In the genomic region with DNA sequence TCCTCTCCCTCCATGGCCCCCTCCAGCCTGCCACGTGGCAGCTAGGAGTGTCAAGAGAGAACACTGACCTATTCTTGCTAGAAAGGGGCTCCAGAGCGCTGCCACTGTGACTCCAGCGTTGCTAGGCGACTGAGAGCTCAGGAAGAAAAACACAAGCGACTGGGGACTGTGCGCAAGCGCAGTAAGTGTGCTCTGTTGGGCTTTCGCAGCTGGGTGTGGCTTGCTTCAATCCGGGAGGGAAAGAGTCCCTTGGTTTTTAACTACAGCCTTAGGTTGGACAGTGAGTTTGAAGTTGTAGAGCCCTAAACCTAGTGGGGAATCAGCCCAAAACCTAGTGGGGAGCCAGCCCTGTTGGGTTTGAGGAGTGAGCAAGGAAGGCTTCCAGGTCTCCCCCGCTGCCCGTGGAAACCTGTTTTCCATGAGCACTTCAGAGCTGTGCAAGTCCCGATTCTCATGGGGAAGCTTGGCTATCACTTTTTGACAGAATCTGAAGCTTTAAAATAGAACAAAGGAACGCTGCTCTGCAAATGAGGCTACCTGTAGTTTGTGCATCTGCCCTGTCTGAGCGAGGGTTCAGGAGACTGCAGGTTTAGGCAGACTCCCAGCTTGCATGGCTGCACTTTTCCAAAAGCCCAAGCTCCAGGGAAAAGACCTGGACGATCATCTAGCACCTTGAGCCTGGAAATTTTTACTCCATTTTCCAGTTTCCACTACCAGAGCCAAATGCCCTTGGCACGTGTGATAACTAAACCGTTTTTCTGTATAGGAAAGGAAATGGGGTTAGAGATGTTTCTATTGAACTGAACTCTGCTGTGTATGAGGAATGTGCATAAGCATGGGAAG, we compare ENCODE assay signal across 8 mouse cellular contexts. TPM values are rescaled to one million over a fixed set of nuclear protein-coding genes. Genes with fewer than 3 reads are reported as not detected.
DNase-seq lines count a peak whose midpoint lies in the region; ATAC-seq lines count a peak whose summit lies in the region.

A gene (minus strand): TSS at position 77 of the 843 bp plus-strand sequence.

- peak within 1 kb of the TSS; percentile 90 for H3K4me2 ChIP-seq in intestine, embryonic 14.5 days (ENCODE audit: low read length)

- peak; percentile 86 for DNase-seq in adrenal gland, postnatal 10 days
- DNase-seq in embryo, embryonic 10 days (ENCODE audit: low spot score), result peak; percentile 97
- DNase-seq in gastrocnemius, postnatal 25 days, result peak; percentile 84
- DNase-seq in intestine, embryonic 14.5 days (ENCODE audit: low spot score), result peak; percentile 87
- peak; percentile 77 to 90 for DNase-seq in left cerebral cortex, adult 9 months (ENCODE audit: low spot score in 2 of 2)
- DNase-seq in right cerebral cortex, postnatal 36 days (ENCODE audit: low spot score in 2 of 2), result peak; percentile 87 to 89

- no peaks in the 10 kb centered on the region for H3K4me1 ChIP-seq in intestine, embryonic 14.5 days (replicated peaks; ENCODE audit: control insufficient read depth, insufficient read depth, low read length)
- H3K4me1 ChIP-seq in megakaryocyte, embryonic 14.5 days, result 0 out of 2 replicates have a peak, but pooled peaks cover 4% of the 10 kb centered on the region

- H3K9ac ChIP-seq in intestine, embryonic 14.5 days (ENCODE audit: low read length), result peak within 1 kb of the TSS; percentile 64

- no peaks in the 10 kb centered on the region for H3K36me3 ChIP-seq in intestine, embryonic 14.5 days (ENCODE audit: control insufficient read depth, insufficient read depth, low read length)
- H3K36me3 ChIP-seq in megakaryocyte, embryonic 14.5 days (replicated peaks; ENCODE audit: low read length), result no peaks in the 10 kb centered on the region

- H3K27me3 ChIP-seq in intestine, embryonic 14.5 days (replicated peaks; ENCODE audit: control insufficient read depth, insufficient read depth, low read length), result no peaks in the 10 kb centered on the region
- H3K27me3 ChIP-seq in megakaryocyte, embryonic 14.5 days (replicated peaks), result no peaks in the 10 kb centered on the region

- WGBS in intestine, embryonic 14.5 days, result 7% methylated on average over 17 of the region's 17 CpGs

- H3K9me3 ChIP-seq in intestine, embryonic 14.5 days (ENCODE audit: control insufficient read depth, low read length), result no peaks in the 10 kb centered on the region
- no peaks in the 10 kb centered on the region for H3K9me3 ChIP-seq in megakaryocyte, embryonic 14.5 days

- peak within 1 kb of the TSS; percentile 43 for H3K4me3 ChIP-seq in intestine, embryonic 14.5 days (ENCODE audit: low read depth, low read length)
- H3K4me3 ChIP-seq in megakaryocyte, embryonic 14.5 days (replicated peaks), result peak within 1 kb of the TSS; percentile 78

- H3K27ac ChIP-seq in intestine, embryonic 14.5 days (ENCODE audit: low read depth), result peak within 1 kb of the TSS; percentile 73; the same call in 1 of the 2 replicates

- peak; percentile 90 for ATAC-seq in intestine, embryonic 14.5 days (replicated peaks; ENCODE audit: low FRiP score, low TSS enrichment, low read depth)
- ATAC-seq in activated CD4-positive, CD25-positive, alpha-beta regulatory T cell, adult 4 months, result no peak

RNA-seq across cellular contexts. Expression of the gene that starts here (rescaled TPM):
- total RNA-seq in adrenal gland, postnatal 10 days (2021), result under 1 TPM in 1 of 2 experiments, not detected in 1; 0.45 TPM
- total RNA-seq in gastrocnemius, postnatal 25 days (2021), result not detected
- not detected in 2 replicates for polyA plus RNA-seq in intestine, embryonic 14.5 days (2014; fragmentation: Nextera tagmentation; extraction: Ambion mirVana)
- not detected in 2 replicates for polyA plus RNA-seq in megakaryocyte, embryonic 14.5 days (2012; ENCODE audit: insufficient read depth, low replicate concordance)
- polyA plus RNA-seq in activated CD4-positive, CD25-positive, alpha-beta regulatory T cell, adult 4 months (2017; shearing (Covaris generic)), result not detected

Comparison
In these comparisons a context has a peak if more than half of its experiments do, and no peak if none do; other contexts are left out.
1. Peak in DNase-seq in adrenal gland, postnatal 10 days; RNA of the gene not detected or under 1 TPM.
2. Peak in DNase-seq in gastrocnemius, postnatal 25 days; RNA of the gene not detected or under 1 TPM.
3. Peak in DNase-seq, ATAC-seq, H3K4me3 ChIP-seq, H3K27ac ChIP-seq, H3K9ac ChIP-seq and H3K4me2 ChIP-seq in intestine, embryonic 14.5 days; RNA of the gene not detected or under 1 TPM.